Mouse (Mus musculus) small intestine, adult 2 months (tissue): ENCODE results near the gene Scn4a. TPM values are rescaled to one million over a fixed set of nuclear protein-coding genes. Genes with fewer than 3 reads are reported as not detected.

Experiments used
- H3K27ac ChIP-seq: fragments of 200-500 bp; 2 replicates; pipeline ENCODE4 v1.5.1; 2012; ENCODE audit warnings: low read depth, low read length, control low read depth, inconsistent platforms; ENCODE audit not compliant: insufficient read depth
- H3K27me3 ChIP-seq: fragments of 200-500 bp; 2 replicates; pipeline ENCODE4 v1.6.1; 2012; ENCODE audit warnings: mild to moderate bottlenecking, moderate library complexity, low read length, inconsistent platforms; ENCODE audit not compliant: control insufficient read depth, insufficient read depth
- H3K36me3 ChIP-seq: fragments of 200-500 bp; 2 replicates; pipeline ENCODE4 v1.6.1; 2012; ENCODE audit warnings: mild to moderate bottlenecking, low read length, control low read depth, inconsistent platforms; ENCODE audit not compliant: control insufficient read depth, insufficient read depth
- H3K4me1 ChIP-seq: fragments of 200-500 bp; 2 replicates; pipeline ENCODE4 v1.6.1; 2012; ENCODE audit warnings: low read length, inconsistent platforms, mixed read lengths; ENCODE audit not compliant: control insufficient read depth, insufficient read depth, insufficient read length
- H3K4me3 ChIP-seq: fragments of 200-500 bp; 2 replicates; pipeline ENCODE4 v1.5.1; 2012; ENCODE audit warnings: low read depth, mild to moderate bottlenecking, control low read depth, inconsistent platforms, low read length, moderate library complexity
- CTCF ChIP-seq: fragments of 200-500 bp; IDR thresholded peaks from 2 replicates; pipeline ENCODE4 v1.5.1; 2012; ENCODE audit warnings: low read depth, mild to moderate bottlenecking, control low read depth, inconsistent platforms, low read length, moderate library complexity, mixed read lengths; ENCODE audit not compliant: insufficient replicate concordance, insufficient read length; ENCODE audit errors: extremely low read depth
- POLR2A ChIP-seq: fragments of 200-500 bp; IDR thresholded peaks from 2 replicates; pipeline ENCODE4 v1.6.1; 2012; ENCODE audit warnings: low read depth, mild to moderate bottlenecking, control low read depth, inconsistent platforms, low read length, moderate library complexity
- WGBS: fragments of 180-500 bp; shearing (Covaris S2); methylation state at CpG from one replicate; pipeline ENCODE4 v1.1.7; 2018; 5-methylcytosine and 5-hydroxymethylcytosine counted together
- polyA plus RNA-seq: library from polyadenylated mRNA; depleted of rRNA; stranded (reverse); fragments of >200 nt; gene quantifications from 2 replicates; pipeline ENCODE4 v1.2.3, GENCODE M21; 2012

The Scn4a gene
- polyA plus RNA-seq, 1 experiment = 0.23 TPM

DNA sequence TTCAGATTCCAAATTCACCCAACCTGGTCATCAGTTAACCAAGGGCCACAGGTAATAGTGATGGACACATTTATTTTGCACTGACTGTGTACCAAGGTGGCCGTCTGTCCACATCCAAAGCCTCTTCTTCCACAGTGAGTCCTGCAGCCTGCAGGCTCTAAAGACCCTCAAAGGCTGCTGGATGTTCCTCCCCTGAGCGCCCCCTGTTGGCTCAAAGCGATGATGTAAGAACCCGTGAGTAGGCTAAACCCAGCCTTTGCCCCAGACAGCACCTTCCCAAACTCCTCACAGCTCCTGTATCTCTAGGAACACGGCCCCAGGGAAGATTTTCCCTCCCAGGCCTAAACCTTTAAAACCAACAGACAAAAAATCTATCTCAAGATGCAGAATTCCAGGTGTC is 6.3 kb upstream of the Scn4a start:
- 44% methylated on average over 5 of the region's 5 CpGs for WGBS
- TF ChIP-seq POLR2A (no peak), CTCF (peak; percentile 18; the same call in 1 of the 2 replicates)
- Histone ChIP-seq H3K27me3 (no peaks in the 10 kb centered on the region), H3K27ac (no peak overlapping the region), H3K4me3 (no peak overlapping the region), H3K36me3 (no peaks in the 10 kb centered on the region), H3K4me1 (no peaks in the 10 kb centered on the region)

DNA sequence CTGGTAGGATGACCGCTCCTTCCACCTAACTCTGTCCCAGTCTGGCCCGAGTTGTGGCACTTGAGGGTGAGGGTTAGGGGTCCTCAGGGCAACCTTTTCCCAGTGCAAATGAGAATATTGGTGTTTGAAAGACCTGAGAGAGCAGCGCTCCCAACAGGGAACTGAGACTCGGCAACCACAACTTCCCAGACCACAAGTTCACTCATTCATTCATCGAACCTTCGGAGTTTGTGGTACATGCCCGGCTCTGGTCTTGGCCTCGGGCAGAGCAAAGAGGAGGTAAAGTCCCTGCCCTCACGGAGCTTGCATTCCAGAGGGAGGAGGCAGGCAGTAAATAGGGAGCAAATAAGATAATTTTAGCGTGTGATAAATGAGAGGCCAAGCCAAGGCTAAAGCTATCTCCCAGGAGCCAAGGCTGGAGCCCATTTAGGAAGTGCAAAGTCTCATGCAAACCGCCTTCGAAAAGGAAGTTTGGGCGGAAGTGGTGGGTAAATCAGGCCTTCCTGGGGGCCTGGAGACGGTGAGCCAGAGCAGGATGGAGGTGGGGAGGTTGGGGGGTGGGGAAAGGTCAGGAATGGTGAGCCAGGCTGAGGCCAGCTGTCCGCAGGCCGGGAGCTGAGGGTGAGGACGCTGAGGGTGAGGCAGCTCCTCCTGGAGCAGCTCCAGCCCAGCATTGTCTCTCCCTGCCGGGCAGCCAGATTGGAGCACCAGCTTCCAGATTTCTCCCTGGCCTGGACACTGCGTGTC is 2.5 kb upstream of the Scn4a start:
- Histone ChIP-seq H3K4me1 (no peaks in the 10 kb centered on the region), H3K4me3 (no peak overlapping the region), H3K27me3 (no peaks in the 10 kb centered on the region), H3K27ac (no peak overlapping the region), H3K36me3 (no peaks in the 10 kb centered on the region)
- no peak for TF ChIP-seq POLR2A
- TF ChIP-seq CTCF = no peak
- 47% methylated on average over 19 of the region's 19 CpGs for WGBS

DNA sequence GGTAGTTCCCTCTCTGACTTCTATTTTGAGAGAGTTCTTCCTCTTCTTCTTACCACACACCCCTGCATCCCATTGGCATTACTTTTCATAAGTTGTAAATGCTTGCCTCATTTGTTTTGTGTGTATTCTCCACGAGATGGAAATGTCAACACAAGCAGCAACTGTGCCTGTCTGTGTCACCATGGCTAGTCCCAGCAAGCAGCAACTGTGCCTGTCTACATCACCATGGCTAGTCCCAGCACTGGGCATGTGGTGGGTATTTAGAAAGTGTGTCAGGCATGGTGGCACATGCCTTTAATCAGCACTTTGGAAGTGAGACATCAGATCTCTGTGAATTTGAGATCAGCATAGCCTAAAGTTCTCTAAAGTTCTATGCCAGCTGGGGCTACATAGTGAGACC is 1.1 kb upstream of the Scn4a start:
- no peak for TF ChIP-seq CTCF
- no peak for TF ChIP-seq POLR2A
- no peak overlapping the region for H3K4me3 ChIP-seq
- H3K27ac ChIP-seq = no peak overlapping the region
- no peaks in the 10 kb centered on the region for H3K36me3 ChIP-seq
- WGBS = 17% methylated on average over 1 of the region's 1 CpGs
- no peaks in the 10 kb centered on the region for H3K4me1 ChIP-seq
- no peaks in the 10 kb centered on the region for H3K27me3 ChIP-seq

DNA sequence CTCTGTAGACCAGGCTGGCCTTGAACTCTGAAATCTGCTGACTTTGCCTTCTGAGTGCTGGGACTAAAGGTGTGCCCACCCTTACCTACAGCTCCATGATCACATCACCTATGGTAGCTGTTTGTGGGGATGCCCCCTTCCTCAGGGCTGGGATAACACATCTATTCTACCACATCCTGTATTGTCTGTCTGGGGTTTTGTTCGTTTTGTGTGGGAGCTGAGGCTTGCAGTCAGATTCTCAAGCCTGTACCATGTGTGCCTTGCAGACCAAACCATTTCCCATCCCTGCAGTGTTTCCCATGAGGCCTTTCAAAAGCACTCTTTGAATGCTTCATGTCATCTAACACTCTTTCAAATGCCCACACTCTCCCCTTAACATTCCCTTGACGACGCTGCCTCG is 1.1 kb downstream of the Scn4a start:
- Histone ChIP-seq H3K36me3 (no peaks in the 10 kb centered on the region), H3K4me1 (no peaks in the 10 kb centered on the region), H3K27ac (no peak overlapping the region), H3K27me3 (no peaks in the 10 kb centered on the region), H3K4me3 (no peak overlapping the region)
- TF ChIP-seq POLR2A (no peak), CTCF (no peak)
- WGBS = 80% methylated on average over 4 of the region's 4 CpGs

DNA sequence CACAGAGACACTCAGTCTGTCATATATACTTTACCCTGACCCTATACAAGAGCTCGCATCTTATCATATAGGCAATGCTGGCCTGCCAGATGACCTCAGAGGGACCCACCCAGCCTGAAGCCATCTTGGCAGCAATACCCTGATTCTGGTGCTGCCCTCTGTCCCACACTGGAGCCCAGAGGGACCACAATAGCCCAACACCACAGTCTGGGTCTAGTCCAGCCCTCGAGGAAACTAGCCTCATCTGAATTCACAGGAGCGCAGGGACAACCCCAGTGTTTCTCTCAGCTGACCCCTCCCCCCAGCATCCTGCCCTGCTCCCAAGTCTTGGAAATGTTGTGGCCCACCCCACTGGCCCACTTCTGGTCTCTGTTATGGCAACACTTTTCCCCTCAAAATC is 1.8 kb downstream of the Scn4a start:
- no peaks in the 10 kb centered on the region for H3K27me3 ChIP-seq
- WGBS = 52% methylated on average over 3 of the region's 3 CpGs
- H3K4me1 ChIP-seq = no peaks in the 10 kb centered on the region

DNA sequence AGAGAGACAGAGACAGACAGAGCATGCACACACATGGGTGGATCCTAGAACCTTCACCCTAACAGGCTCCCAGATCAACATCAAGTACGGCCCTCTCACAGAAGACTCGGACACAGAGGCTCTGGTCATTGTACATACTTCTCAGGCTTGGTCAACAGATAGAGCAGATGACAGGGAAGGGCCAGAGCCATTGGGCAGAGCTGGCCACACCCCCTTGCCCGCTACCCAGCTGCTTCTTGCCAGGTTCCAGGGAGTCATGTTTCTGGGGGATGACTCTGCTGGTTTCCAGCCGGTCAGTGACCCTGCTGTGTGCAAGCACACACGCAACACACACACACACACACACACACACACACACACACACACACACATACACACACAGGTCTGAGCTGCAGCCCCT is 2.2 kb downstream of the Scn4a start:
- TF ChIP-seq POLR2A (no peak), CTCF (no peak)
- no peaks in the 10 kb centered on the region for H3K36me3 ChIP-seq
- 44% methylated on average over 5 of the region's 5 CpGs for WGBS

More for the DNA sequence above, 1.8 kb downstream of the Scn4a start:
- Histone ChIP-seq H3K27ac (no peak overlapping the region), H3K4me3 (no peak overlapping the region), H3K36me3 (no peaks in the 10 kb centered on the region)
- TF ChIP-seq CTCF (no peak), POLR2A (no peak)

DNA sequence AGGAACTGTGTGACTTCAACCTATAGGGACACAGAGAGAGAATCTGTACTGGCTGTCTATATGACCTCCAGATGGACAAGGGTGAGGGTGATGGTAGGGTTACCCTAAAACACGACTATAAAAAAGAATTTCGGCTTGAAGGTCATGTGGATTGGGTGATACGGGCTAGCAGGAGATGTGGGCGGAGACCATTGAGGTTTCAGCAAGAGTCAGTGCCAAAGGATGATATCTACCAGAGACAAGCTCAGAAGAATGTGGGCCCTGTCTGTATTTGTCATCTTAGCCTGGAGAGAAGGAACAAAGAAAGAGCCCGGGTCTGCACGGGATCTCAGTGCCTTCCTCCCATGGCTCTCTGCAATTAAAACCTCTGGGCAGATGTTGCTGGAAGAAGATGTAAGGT is 3.3 kb downstream of the Scn4a start:
- H3K27me3 ChIP-seq = no peaks in the 10 kb centered on the region
- no peak for TF ChIP-seq CTCF
- no peak for TF ChIP-seq POLR2A
- H3K4me1 ChIP-seq = no peaks in the 10 kb centered on the region
- H3K4me3 ChIP-seq = no peak overlapping the region
- 71% methylated on average over 6 of the region's 6 CpGs for WGBS
- no peak overlapping the region for H3K27ac ChIP-seq
- no peaks in the 10 kb centered on the region for H3K36me3 ChIP-seq

More for the DNA sequence above, 2.2 kb downstream of the Scn4a start:
- Histone ChIP-seq H3K27me3 (no peaks in the 10 kb centered on the region), H3K4me3 (no peak overlapping the region), H3K4me1 (no peaks in the 10 kb centered on the region), H3K27ac (no peak overlapping the region)
